Mouse (Mus musculus): Measurements from ENCODE around the gene Olfr1079.
"Not testable (repeated sequence)": the region's sequence is repeated elsewhere in the genome, so short reads cannot be mapped to it uniquely, and the experiment has no call there.

Gene Olfr1079

GRCm38 (mm10) chr2:86542380-86542779, at the start of gene Olfr1079:
Gene Olfr1079, minus strand, starts transcription at chr2:86542480.
- DNase-seq (ENCODE audit: low read depth) = no peak

- not testable (repeated sequence) for DNase-seq (ENCODE audit: low read depth)
These were observed 15.9 kb upstream of the Olfr1079 start, which contains the start of gene Olfr1080 for GRCm38 (mm10) chr2:86558135-86558534. Gene Olfr1080, minus strand, starts transcription at chr2:86558235.

GRCm38 (mm10) chr2:86530991-86531390, 11.3 kb downstream of the Olfr1079 start:
- DNase-seq (ENCODE audit: low read depth) = no peak

GRCm38 (mm10) chr2:86508161-86508560, 34.1 kb downstream of the Olfr1079 start, which contains the start of gene Olfr1076:
Gene Olfr1076, plus strand, starts transcription at chr2:86508461.
- DNase-seq (ENCODE audit: low read depth) = no peak

GRCm38 (mm10) chr2:86487286-86487685, 55.0 kb downstream of the Olfr1079 start, which contains the start of gene Olfr228:
Gene Olfr228, minus strand, starts transcription at chr2:86487386.
- DNase-seq (ENCODE audit: low read depth) = no peak
